Comparison of ENCODE assay signal across 16 mouse cellular contexts in genomic region chr15:100166464-100166863, GRCm38 (mm10).
DNase-seq lines count a peak whose midpoint lies in the region; ATAC-seq and TF ChIP-seq lines count a peak whose summit lies in the region.
"Had no signal": no experiment of that assay in that cellular context is flagged by ENCODE, and none has a peak within 500 bp of the region (broad histone marks: within the 10 kb centered on the region; RNA-seq: fewer than 3 reads in every experiment).

No protein-coding gene starts in this region.

- no peaks in the 10 kb centered on the region for H3K27me3 ChIP-seq in embryonic facial prominence, embryonic 13.5 days
- no peaks in the 10 kb centered on the region for H3K27me3 ChIP-seq in embryonic facial prominence, embryonic 10.5 days (replicated peaks; ENCODE audit: low read depth, poor library complexity, severe bottlenecking)
- H3K27me3 ChIP-seq in neural tube, embryonic 15.5 days (replicated peaks), result no peaks in the 10 kb centered on the region
- no peaks in the 10 kb centered on the region for H3K27me3 ChIP-seq in liver, embryonic 12.5 days (replicated peaks)
- H3K27me3 ChIP-seq: forebrain, embryonic 13.5 days; neural tube, embryonic 12.5 days; stomach, embryonic 15.5 days had no signal

- no peak for DNase-seq in embryonic facial prominence, embryonic 10.5 days (ENCODE audit: low spot score)
- DNase-seq in layer of hippocampus, adult 2 months (ENCODE audit: low spot score in 2 of 2), result no peak
- DNase-seq in layer of hippocampus, postnatal 10 days (ENCODE audit: low spot score in 2 of 2), result no peak
- DNase-seq in cerebellum, adult 9-11 months, result peak; percentile 72
- DNase-seq: heart, postnatal 14 days; lung, postnatal 10 days; thymus, postnatal 25 days had no signal

- peaks cover 15% of the 10 kb centered on the region for H3K4me1 ChIP-seq in embryonic facial prominence, embryonic 13.5 days
- no peaks in the 10 kb centered on the region for H3K4me1 ChIP-seq in embryonic facial prominence, embryonic 10.5 days
- H3K4me1 ChIP-seq in neural tube, embryonic 15.5 days, result no peaks in the 10 kb centered on the region
- no peaks in the 10 kb centered on the region for H3K4me1 ChIP-seq in liver, embryonic 12.5 days
- H3K4me1 ChIP-seq: neural tube, embryonic 12.5 days; stomach, embryonic 15.5 days had no signal

- no peak overlapping the region for H3K4me3 ChIP-seq in embryonic facial prominence, embryonic 13.5 days
- H3K4me3 ChIP-seq in embryonic facial prominence, embryonic 10.5 days, result no peak overlapping the region
- H3K4me3 ChIP-seq in layer of hippocampus, adult 2 months, result no peak overlapping the region
- no peak overlapping the region for H3K4me3 ChIP-seq in neural tube, embryonic 15.5 days (replicated peaks)
- H3K4me3 ChIP-seq in liver, embryonic 12.5 days, result no peak overlapping the region
- H3K4me3 ChIP-seq: forebrain, embryonic 13.5 days; neural tube, embryonic 12.5 days; stomach, embryonic 15.5 days had no signal

- no peak for ATAC-seq in embryonic facial prominence, embryonic 13.5 days (ENCODE audit: insufficient number of reproducible peaks, insufficient read depth, low FRiP score, low TSS enrichment, low read depth)
- no peak for ATAC-seq in neural tube, embryonic 15.5 days (ENCODE audit: low FRiP score)
- ATAC-seq in liver, embryonic 12.5 days, result no peak
- ATAC-seq: forebrain, embryonic 13.5 days; inflammation-experienced regulatory T-cells, adult 6 months had no signal

- H3K36me3 ChIP-seq in embryonic facial prominence, embryonic 13.5 days, result peaks cover 61% of the 10 kb centered on the region
- H3K36me3 ChIP-seq in embryonic facial prominence, embryonic 10.5 days (replicated peaks), result peaks cover 88% of the 10 kb centered on the region
- peaks cover 61% of the 10 kb centered on the region for H3K36me3 ChIP-seq in neural tube, embryonic 15.5 days
- peaks cover 50% of the 10 kb centered on the region for H3K36me3 ChIP-seq in liver, embryonic 12.5 days

- TF ChIP-seq CTCF in layer of hippocampus, adult 2 months (conservative IDR thresholded peaks at IDR 0.05), result no peak

- H3K9ac ChIP-seq in embryonic facial prominence, embryonic 13.5 days, result no peak overlapping the region
- H3K9ac ChIP-seq in neural tube, embryonic 15.5 days (replicated peaks), result no peak overlapping the region
- no peak overlapping the region for H3K9ac ChIP-seq in liver, embryonic 12.5 days
- H3K9ac ChIP-seq: forebrain, embryonic 13.5 days; liver, embryonic 14.5 days; neural tube, embryonic 12.5 days; stomach, embryonic 15.5 days had no signal

- no peaks in the 10 kb centered on the region for H3K9me3 ChIP-seq in embryonic facial prominence, embryonic 13.5 days
- H3K9me3 ChIP-seq in embryonic facial prominence, embryonic 10.5 days, result no peaks in the 10 kb centered on the region
- H3K9me3 ChIP-seq in neural tube, embryonic 15.5 days (replicated peaks), result no peaks in the 10 kb centered on the region
- no peaks in the 10 kb centered on the region for H3K9me3 ChIP-seq in liver, embryonic 12.5 days (replicated peaks)
- H3K9me3 ChIP-seq: forebrain, embryonic 13.5 days; neural tube, embryonic 12.5 days; stomach, embryonic 15.5 days had no signal

- no peak overlapping the region for H3K4me2 ChIP-seq in embryonic facial prominence, embryonic 13.5 days
- no peak overlapping the region for H3K4me2 ChIP-seq in neural tube, embryonic 15.5 days
- H3K4me2 ChIP-seq in liver, embryonic 12.5 days, result no peak overlapping the region
- H3K4me2 ChIP-seq: forebrain, embryonic 13.5 days; neural tube, embryonic 12.5 days; stomach, embryonic 15.5 days had no signal

- WGBS in embryonic facial prominence, embryonic 13.5 days, result 87% methylated on average over 3 of the region's 3 CpGs
- WGBS in embryonic facial prominence, embryonic 10.5 days, result 89% methylated on average over 3 of the region's 3 CpGs
- 78% methylated on average over 3 of the region's 3 CpGs for WGBS in neural tube, embryonic 15.5 days
- 65% methylated on average over 3 of the region's 3 CpGs for WGBS in liver, embryonic 12.5 days (ENCODE audit: insufficient replicate concordance)

- peak overlapping the region; percentile 72; the same call in 1 of the 2 replicates for H3K27ac ChIP-seq in embryonic facial prominence, embryonic 13.5 days
- no peak overlapping the region for H3K27ac ChIP-seq in embryonic facial prominence, embryonic 10.5 days (replicated peaks)
- H3K27ac ChIP-seq in layer of hippocampus, adult 2 months, result peak overlapping the region; percentile 65
- H3K27ac ChIP-seq in neural tube, embryonic 15.5 days (replicated peaks), result peak overlapping the region; percentile 14
- no peak overlapping the region for H3K27ac ChIP-seq in liver, embryonic 12.5 days
- H3K27ac ChIP-seq: forebrain, embryonic 13.5 days; kidney, postnatal 0 days; liver, embryonic 14.5 days; neural tube, embryonic 12.5 days; stomach, embryonic 15.5 days had no signal

Comparison
In these comparisons a context has a peak if more than half of its experiments do, and no peak if none do; other contexts are left out.
1. H3K27ac ChIP-seq: peak in embryonic facial prominence, embryonic 13.5 days (single experiment), layer of hippocampus, adult 2 months (single experiment) and neural tube, embryonic 15.5 days (single experiment); none in embryonic facial prominence, embryonic 10.5 days (single experiment) and liver, embryonic 12.5 days (single experiment).